Mouse (Mus musculus): Measurements from ENCODE around the gene Dgkh. TPM values are rescaled to one million over a fixed set of nuclear protein-coding genes. Genes with fewer than 3 reads are reported as not detected.

Dgkh gene
- polyA plus RNA-seq, 1 experiment from 2014 or later, result 4.1 TPM

- ATAC-seq (ENCODE audit: low read depth), result peak; percentile 55; the same call in 1 of the 2 replicates
These were observed 56.1 kb downstream of the Dgkh start for GRCm38 (mm10) chr14:78676457-78676856.

GRCm38 (mm10) chr14:78674606-78675005 is 58.0 kb downstream of the Dgkh start:
- no peaks in the 10 kb centered on the region for H3K36me3 ChIP-seq (ENCODE audit: control insufficient read depth, insufficient read depth, low read length)
- H3K4me2 ChIP-seq (ENCODE audit: low read depth, low read length), result no peak overlapping the region
- 89% methylated on average over 9 of the region's 9 CpGs for WGBS
- no peak for ATAC-seq (ENCODE audit: low read depth)
- H3K9ac ChIP-seq (replicated peaks; ENCODE audit: low read depth, low read length), result no peak overlapping the region
- no peak overlapping the region for H3K27ac ChIP-seq (ENCODE audit: low read depth, low read length)
- H3K27me3 ChIP-seq (ENCODE audit: control insufficient read depth, insufficient read depth, low read length), result no peaks in the 10 kb centered on the region
- H3K4me3 ChIP-seq (ENCODE audit: low read depth, low read length), result no peak overlapping the region
- H3K4me1 ChIP-seq (ENCODE audit: control insufficient read depth, insufficient read depth, low read length), result peaks cover 6% of the 10 kb centered on the region; the same call in 1 of the 2 replicates
- no peaks in the 10 kb centered on the region for H3K9me3 ChIP-seq (ENCODE audit: control insufficient read depth, low read length)

More at GRCm38 (mm10) chr14:78676457-78676856, 56.1 kb downstream of the Dgkh start:
- Histone ChIP-seq H3K27me3 (ENCODE audit: control insufficient read depth, insufficient read depth, low read length) (no peaks in the 10 kb centered on the region), H3K9me3 (ENCODE audit: control insufficient read depth, low read length) (no peaks in the 10 kb centered on the region), H3K4me1 (ENCODE audit: control insufficient read depth, insufficient read depth, low read length) (peaks cover 6% of the 10 kb centered on the region; the same call in 1 of the 2 replicates), H3K4me3 (ENCODE audit: low read depth, low read length) (no peak overlapping the region), H3K36me3 (ENCODE audit: control insufficient read depth, insufficient read depth, low read length) (no peaks in the 10 kb centered on the region), H3K27ac (ENCODE audit: low read depth, low read length) (no peak overlapping the region), H3K9ac (replicated peaks; ENCODE audit: low read depth, low read length) (no peak overlapping the region), H3K4me2 (ENCODE audit: low read depth, low read length) (no peak overlapping the region)
- WGBS, result 63% methylated on average over 6 of the region's 6 CpGs

- Histone ChIP-seq H3K9ac (replicated peaks; ENCODE audit: low read depth, low read length) (no peak overlapping the region), H3K9me3 (ENCODE audit: control insufficient read depth, low read length) (no peaks in the 10 kb centered on the region), H3K4me2 (ENCODE audit: low read depth, low read length) (no peak overlapping the region), H3K27me3 (ENCODE audit: control insufficient read depth, insufficient read depth, low read length) (no peaks in the 10 kb centered on the region), H3K27ac (ENCODE audit: low read depth, low read length) (no peak overlapping the region), H3K36me3 (ENCODE audit: control insufficient read depth, insufficient read depth, low read length) (no peaks in the 10 kb centered on the region), H3K4me1 (ENCODE audit: control insufficient read depth, insufficient read depth, low read length) (no peaks in the 10 kb centered on the region), H3K4me3 (ENCODE audit: low read depth, low read length) (no peak overlapping the region)
- WGBS, result 75% methylated on average over 10 of the region's 10 CpGs
- ATAC-seq (ENCODE audit: low read depth), result no peak
These were observed 62.6 kb downstream of the Dgkh start for GRCm38 (mm10) chr14:78669986-78670385.

- no peaks in the 10 kb centered on the region for H3K4me1 ChIP-seq (ENCODE audit: control insufficient read depth, insufficient read depth, low read length)
- H3K4me3 ChIP-seq (ENCODE audit: low read depth, low read length), result no peak overlapping the region
- no peaks in the 10 kb centered on the region for H3K27me3 ChIP-seq (ENCODE audit: control insufficient read depth, insufficient read depth, low read length)
- no peak overlapping the region for H3K9ac ChIP-seq (replicated peaks; ENCODE audit: low read depth, low read length)
- no peaks in the 10 kb centered on the region for H3K9me3 ChIP-seq (ENCODE audit: control insufficient read depth, low read length)
- H3K4me2 ChIP-seq (ENCODE audit: low read depth, low read length), result no peak overlapping the region
- no peaks in the 10 kb centered on the region for H3K36me3 ChIP-seq (ENCODE audit: control insufficient read depth, insufficient read depth, low read length)
- ATAC-seq (ENCODE audit: low read depth), result peak; percentile 89
- 19% methylated on average over 6 of the region's 6 CpGs for WGBS
- no peak overlapping the region for H3K27ac ChIP-seq (ENCODE audit: low read depth, low read length)
These were observed 64.3 kb downstream of the Dgkh start for GRCm38 (mm10) chr14:78668291-78668690.

- Histone ChIP-seq H3K27me3 (ENCODE audit: control insufficient read depth, insufficient read depth, low read length) (no peaks in the 10 kb centered on the region), H3K36me3 (ENCODE audit: control insufficient read depth, insufficient read depth, low read length) (no peaks in the 10 kb centered on the region), H3K4me2 (ENCODE audit: low read depth, low read length) (no peak overlapping the region), H3K4me3 (ENCODE audit: low read depth, low read length) (no peak overlapping the region), H3K4me1 (ENCODE audit: control insufficient read depth, insufficient read depth, low read length) (no peaks in the 10 kb centered on the region), H3K9ac (replicated peaks; ENCODE audit: low read depth, low read length) (no peak overlapping the region), H3K27ac (ENCODE audit: low read depth, low read length) (no peak overlapping the region), H3K9me3 (ENCODE audit: control insufficient read depth, low read length) (no peaks in the 10 kb centered on the region)
- peak; percentile 33; the same call in 1 of the 2 replicates for ATAC-seq (ENCODE audit: low read depth)
- 65% methylated on average over 5 of the region's 5 CpGs for WGBS
These were observed 64.8 kb downstream of the Dgkh start for GRCm38 (mm10) chr14:78667763-78668162.

GRCm38 (mm10) chr14:78662641-78663040 is 69.9 kb downstream of the Dgkh start:
- Histone ChIP-seq H3K9me3 (ENCODE audit: control insufficient read depth, low read length) (no peaks in the 10 kb centered on the region), H3K9ac (replicated peaks; ENCODE audit: low read depth, low read length) (no peak overlapping the region), H3K36me3 (ENCODE audit: control insufficient read depth, insufficient read depth, low read length) (no peaks in the 10 kb centered on the region), H3K4me2 (ENCODE audit: low read depth, low read length) (no peak overlapping the region), H3K4me3 (ENCODE audit: low read depth, low read length) (no peak overlapping the region), H3K27me3 (ENCODE audit: control insufficient read depth, insufficient read depth, low read length) (no peaks in the 10 kb centered on the region), H3K4me1 (ENCODE audit: control insufficient read depth, insufficient read depth, low read length) (no peaks in the 10 kb centered on the region), H3K27ac (ENCODE audit: low read depth, low read length) (no peak overlapping the region)
- no peak for ATAC-seq (ENCODE audit: low read depth)
- 91% methylated on average over 5 of the region's 5 CpGs for WGBS

GRCm38 (mm10) chr14:78661462-78661861 is 71.1 kb downstream of the Dgkh start:
- Histone ChIP-seq H3K27ac (ENCODE audit: low read depth, low read length) (no peak overlapping the region), H3K36me3 (ENCODE audit: control insufficient read depth, insufficient read depth, low read length) (no peaks in the 10 kb centered on the region), H3K4me1 (ENCODE audit: control insufficient read depth, insufficient read depth, low read length) (no peaks in the 10 kb centered on the region), H3K9ac (replicated peaks; ENCODE audit: low read depth, low read length) (no peak overlapping the region), H3K27me3 (ENCODE audit: control insufficient read depth, insufficient read depth, low read length) (no peaks in the 10 kb centered on the region), H3K4me2 (ENCODE audit: low read depth, low read length) (no peak overlapping the region), H3K4me3 (ENCODE audit: low read depth, low read length) (no peak overlapping the region), H3K9me3 (ENCODE audit: control insufficient read depth, low read length) (no peaks in the 10 kb centered on the region)
- whole genome bisulfite sequencing, result 95% methylated on average over 14 of the region's 14 CpGs
- ATAC-seq (ENCODE audit: low read depth), result no peak

- no peak for ATAC-seq (ENCODE audit: low read depth)
- H3K9me3 ChIP-seq (ENCODE audit: control insufficient read depth, low read length), result no peaks in the 10 kb centered on the region
- H3K9ac ChIP-seq (replicated peaks; ENCODE audit: low read depth, low read length), result no peak overlapping the region
- no peaks in the 10 kb centered on the region for H3K36me3 ChIP-seq (ENCODE audit: control insufficient read depth, insufficient read depth, low read length)
- H3K27me3 ChIP-seq (ENCODE audit: control insufficient read depth, insufficient read depth, low read length), result no peaks in the 10 kb centered on the region
- no peak overlapping the region for H3K4me3 ChIP-seq (ENCODE audit: low read depth, low read length)
- H3K4me2 ChIP-seq (ENCODE audit: low read depth, low read length), result no peak overlapping the region
- 98% methylated on average over 6 of the region's 6 CpGs for WGBS
- no peaks in the 10 kb centered on the region for H3K4me1 ChIP-seq (ENCODE audit: control insufficient read depth, insufficient read depth, low read length)
- H3K27ac ChIP-seq (ENCODE audit: low read depth, low read length), result no peak overlapping the region
These were observed 73.9 kb downstream of the Dgkh start for GRCm38 (mm10) chr14:78658697-78659096.

- Histone ChIP-seq H3K9me3 (ENCODE audit: control insufficient read depth, low read length) (no peaks in the 10 kb centered on the region), H3K27ac (ENCODE audit: low read depth, low read length) (no peak overlapping the region), H3K4me1 (ENCODE audit: control insufficient read depth, insufficient read depth, low read length) (no peaks in the 10 kb centered on the region), H3K36me3 (ENCODE audit: control insufficient read depth, insufficient read depth, low read length) (no peaks in the 10 kb centered on the region), H3K27me3 (ENCODE audit: control insufficient read depth, insufficient read depth, low read length) (no peaks in the 10 kb centered on the region), H3K4me2 (ENCODE audit: low read depth, low read length) (no peak overlapping the region), H3K9ac (replicated peaks; ENCODE audit: low read depth, low read length) (no peak overlapping the region), H3K4me3 (ENCODE audit: low read depth, low read length) (no peak overlapping the region)
- ATAC-seq (ENCODE audit: low read depth), result no peak
- 85% methylated on average over 18 of the region's 18 CpGs for WGBS
These were observed 75.5 kb downstream of the Dgkh start for GRCm38 (mm10) chr14:78656832-78657626.

All from neural tube, embryonic 14.5 days (tissue).